Mouse (Mus musculus): ENCODE measurements at regions not wholly inside any gene's neighbourhood (a gene's known extent, or its start where the extent isn't known, plus 50 kb on each side); places are given as distances from the start of the nearest gene placed in this dataset.
A peak's percentile ranks its signal among the peaks of the same experiment; 100 is the strongest.

DNA sequence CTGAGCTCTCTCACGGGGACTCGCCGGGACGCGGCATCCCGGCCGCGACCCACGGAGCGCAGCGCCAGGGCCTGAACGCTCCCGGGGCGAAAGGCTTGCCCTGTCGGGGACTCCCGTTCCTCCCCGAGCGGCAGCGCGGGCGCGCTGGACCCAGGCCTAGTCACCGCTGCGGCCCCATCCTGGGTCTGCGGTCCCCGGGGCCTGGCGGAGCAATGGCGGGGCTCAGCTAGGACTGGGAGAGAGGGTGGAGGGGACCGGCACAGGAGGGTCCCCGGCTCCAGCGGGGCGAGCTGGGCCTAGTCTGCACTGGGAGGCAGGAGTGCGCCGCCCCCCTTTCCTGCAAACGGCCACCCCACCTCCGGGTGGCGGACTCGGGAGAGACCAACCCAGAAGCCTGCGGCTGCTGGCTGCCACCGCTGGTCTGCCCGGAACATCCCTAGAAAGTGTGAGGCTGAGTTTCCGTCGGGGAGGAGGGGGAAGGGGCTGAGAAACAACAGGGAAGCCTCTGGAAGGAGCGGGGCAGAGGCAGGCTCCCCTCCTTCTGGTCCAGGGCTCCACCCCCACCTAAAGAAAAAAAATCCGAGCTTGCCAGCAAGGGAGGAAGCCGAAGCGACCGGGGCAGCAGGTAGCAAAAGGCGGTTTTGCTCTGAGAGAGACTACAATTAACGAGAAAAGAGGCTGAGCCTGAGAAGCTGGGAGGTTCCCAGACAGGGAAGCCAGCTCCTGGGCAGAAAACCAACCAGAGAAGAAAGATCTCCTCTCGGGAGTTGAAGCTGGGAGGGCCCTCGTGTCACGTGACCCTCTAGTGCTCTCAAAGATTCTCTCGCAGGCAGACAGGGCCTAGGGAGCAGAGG lies 67.9 kb upstream of the Cplx2 start:
- H3K4me3 ChIP-seq (replicated peaks) = peak overlapping the region; percentile 81
- no peaks in the 10 kb centered on the region for H3K27me3 ChIP-seq
- H3K36me3 ChIP-seq (replicated peaks) = no peaks in the 10 kb centered on the region
- no peaks in the 10 kb centered on the region for H3K9me3 ChIP-seq
- peak overlapping the region; percentile 95 for H3K4me2 ChIP-seq
- peak; percentile 85 for ATAC-seq (ENCODE audit: low FRiP score)
- H3K27ac ChIP-seq = peak overlapping the region; percentile 100
- peak overlapping the region; percentile 97 for H3K9ac ChIP-seq
- 1% methylated on average over 53 of the region's 54 CpGs for WGBS
- H3K4me1 ChIP-seq = peaks cover 25% of the 10 kb centered on the region

- no peak overlapping the region for H3K4me3 ChIP-seq (replicated peaks)
Observed at GRCm38 (mm10) chr13:54304251-54304650, 66.9 kb upstream of the Cplx2 start.

GRCm38 (mm10) chr13:54308591-54308990 lies 62.6 kb upstream of the Cplx2 start:
- Histone ChIP-seq H3K9ac (no peak overlapping the region), H3K4me2 (no peak overlapping the region), H3K36me3 (replicated peaks) (peaks cover 7% of the 10 kb centered on the region; the same call in 1 of the 2 replicates), H3K9me3 (no peaks in the 10 kb centered on the region), H3K4me3 (replicated peaks) (no peak overlapping the region), H3K27me3 (no peaks in the 10 kb centered on the region), H3K27ac (peak overlapping the region; percentile 57; the same call in 1 of the 2 replicates), H3K4me1 (peaks cover 24% of the 10 kb centered on the region)
- ATAC-seq (ENCODE audit: low FRiP score) = no peak
- WGBS = 50% methylated on average over 2 of the region's 2 CpGs

More at GRCm38 (mm10) chr13:54304251-54304650, 66.9 kb upstream of the Cplx2 start:
- 52% methylated on average over 5 of the region's 5 CpGs for WGBS
- Histone ChIP-seq H3K36me3 (replicated peaks) (no peaks in the 10 kb centered on the region), H3K27ac (peak overlapping the region; percentile 100), H3K27me3 (no peaks in the 10 kb centered on the region), H3K4me2 (peak overlapping the region; percentile 95), H3K4me1 (peaks cover 32% of the 10 kb centered on the region), H3K9me3 (no peaks in the 10 kb centered on the region), H3K9ac (no peak overlapping the region)
- ATAC-seq (ENCODE audit: low FRiP score) = no peak

DNA sequence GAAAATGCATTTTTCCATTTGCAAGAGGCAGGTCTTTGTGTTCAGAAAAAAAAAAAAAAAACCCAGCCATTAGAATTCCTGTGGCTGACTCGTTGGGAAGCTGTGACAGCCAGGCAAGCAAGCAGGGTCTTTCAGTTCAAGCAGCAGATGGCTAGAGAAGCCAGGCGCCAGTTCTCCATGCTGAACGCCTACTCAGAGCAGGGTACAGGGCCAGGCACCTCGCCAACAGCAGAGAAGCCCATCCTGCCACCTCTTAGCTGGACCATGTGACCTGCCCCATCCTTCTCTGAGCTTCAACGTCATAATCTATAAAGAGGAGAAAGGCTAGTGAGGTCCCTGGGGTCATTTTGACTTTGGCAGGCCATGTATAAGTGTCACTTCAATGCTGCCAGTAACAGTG lies 61.8 kb upstream of the Cplx2 start:
- 37% methylated on average over 5 of the region's 5 CpGs for WGBS

DNA sequence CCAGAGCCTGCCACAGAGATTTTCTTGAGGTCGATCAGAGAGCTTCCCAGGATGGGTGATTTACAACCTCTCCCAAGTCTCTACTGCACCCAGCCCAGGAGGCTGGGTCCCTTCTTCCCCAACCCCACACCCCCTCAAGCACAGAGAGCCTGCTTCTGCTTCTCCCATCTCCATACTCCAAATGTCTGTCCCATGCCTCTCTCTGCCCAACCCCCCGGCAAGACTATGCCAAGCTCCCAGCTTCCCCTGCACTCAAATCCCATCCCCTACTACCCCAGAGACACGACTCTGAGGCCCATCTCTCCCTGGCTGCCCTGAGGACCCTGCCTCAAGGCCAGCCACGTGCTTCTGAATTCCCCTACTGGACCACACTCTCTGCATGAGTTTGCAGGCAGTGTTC lies 61.0 kb upstream of the Cplx2 start:
- H3K4me2 ChIP-seq = no peak overlapping the region
- H3K4me3 ChIP-seq (replicated peaks) = no peak overlapping the region
- no peaks in the 10 kb centered on the region for H3K9me3 ChIP-seq
- peaks cover 21% of the 10 kb centered on the region for H3K4me1 ChIP-seq
- H3K27ac ChIP-seq = no peak overlapping the region
- ATAC-seq (ENCODE audit: low FRiP score) = no peak
- no peak overlapping the region for H3K9ac ChIP-seq
- H3K27me3 ChIP-seq = no peaks in the 10 kb centered on the region
- WGBS = 58% methylated on average over 4 of the region's 4 CpGs
- peaks cover 7% of the 10 kb centered on the region; the same call in 1 of the 2 replicates for H3K36me3 ChIP-seq (replicated peaks)

More for the DNA sequence above, 61.8 kb upstream of the Cplx2 start:
- Histone ChIP-seq H3K27me3 (no peaks in the 10 kb centered on the region), H3K9ac (no peak overlapping the region), H3K9me3 (no peaks in the 10 kb centered on the region), H3K4me3 (replicated peaks) (no peak overlapping the region), H3K27ac (peak overlapping the region; percentile 57), H3K36me3 (replicated peaks) (peaks cover 7% of the 10 kb centered on the region; the same call in 1 of the 2 replicates), H3K4me1 (peaks cover 23% of the 10 kb centered on the region), H3K4me2 (no peak overlapping the region)
- ATAC-seq (ENCODE audit: low FRiP score) = peak; percentile 72; the same call in 1 of the 2 replicates

- H3K36me3 ChIP-seq (replicated peaks) = peaks cover 7% of the 10 kb centered on the region; the same call in 1 of the 2 replicates
- 90% methylated on average over 4 of the region's 4 CpGs for WGBS
- ATAC-seq (ENCODE audit: low FRiP score) = no peak
- no peaks in the 10 kb centered on the region for H3K27me3 ChIP-seq
- no peak overlapping the region for H3K4me3 ChIP-seq (replicated peaks)
- H3K4me1 ChIP-seq = peaks cover 21% of the 10 kb centered on the region
- no peak overlapping the region for H3K4me2 ChIP-seq
- H3K9me3 ChIP-seq = no peaks in the 10 kb centered on the region
- no peak overlapping the region for H3K9ac ChIP-seq
- H3K27ac ChIP-seq = no peak overlapping the region
Observed at GRCm38 (mm10) chr13:54311327-54312026, 59.7 kb upstream of the Cplx2 start.

DNA sequence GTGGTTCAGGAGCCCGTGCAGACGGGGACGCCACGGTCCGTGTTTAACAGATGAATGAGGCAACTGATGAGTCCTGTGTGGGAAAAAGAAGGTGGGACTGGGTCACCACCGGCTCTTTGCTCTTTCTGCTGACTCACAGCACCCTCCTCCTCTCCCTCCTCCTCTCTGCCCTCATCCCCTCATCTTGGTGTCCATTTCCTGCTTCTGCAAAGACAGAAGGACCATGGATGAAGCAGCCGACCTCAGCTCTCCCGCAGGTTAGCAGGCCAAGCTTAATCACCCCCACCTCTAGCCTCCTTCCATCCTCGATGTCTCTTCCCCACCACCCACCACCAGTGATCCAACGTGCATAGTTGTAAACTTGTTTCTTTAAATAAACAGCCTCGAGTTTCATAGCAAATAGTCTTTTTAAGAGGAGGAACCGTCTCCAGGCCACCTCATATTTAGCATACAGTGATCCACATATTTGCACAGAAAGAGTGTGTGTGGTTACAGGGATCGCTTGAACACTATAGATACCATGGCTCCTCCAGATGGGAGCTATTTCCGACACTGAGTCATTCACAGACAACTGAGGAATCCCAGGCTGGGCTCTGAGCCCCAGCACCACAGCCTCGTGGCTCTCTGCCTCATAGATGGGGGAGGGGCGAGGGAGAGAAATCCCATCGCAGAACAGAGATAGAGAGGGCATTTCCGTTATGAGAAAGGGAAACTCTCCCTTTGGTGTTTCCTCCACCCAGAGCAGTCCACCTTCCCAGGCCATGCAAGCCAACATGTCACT lies 58.6 kb upstream of the Cplx2 start:
- peaks cover 21% of the 10 kb centered on the region for H3K4me1 ChIP-seq
- 81% methylated on average over 18 of the region's 18 CpGs for WGBS
- H3K36me3 ChIP-seq (replicated peaks) = peaks cover 7% of the 10 kb centered on the region; the same call in 1 of the 2 replicates
- no peak overlapping the region for H3K4me2 ChIP-seq
- no peak overlapping the region for H3K4me3 ChIP-seq (replicated peaks)
- no peaks in the 10 kb centered on the region for H3K27me3 ChIP-seq
- no peak for ATAC-seq (ENCODE audit: low FRiP score)
- no peak overlapping the region for H3K27ac ChIP-seq
- H3K9me3 ChIP-seq = no peaks in the 10 kb centered on the region
- H3K9ac ChIP-seq = no peak overlapping the region

- Histone ChIP-seq H3K4me3 (replicated peaks) (no peak overlapping the region), H3K27ac (no peak overlapping the region), H3K4me1 (peaks cover 7% of the 10 kb centered on the region), H3K9me3 (no peaks in the 10 kb centered on the region), H3K9ac (no peak overlapping the region), H3K4me2 (no peak overlapping the region), H3K27me3 (no peaks in the 10 kb centered on the region), H3K36me3 (replicated peaks) (peaks cover 7% of the 10 kb centered on the region; the same call in 1 of the 2 replicates)
- 91% methylated on average over 3 of the region's 3 CpGs for WGBS
- ATAC-seq (ENCODE audit: low FRiP score) = no peak
Observed at GRCm38 (mm10) chr13:54315333-54315732, 55.8 kb upstream of the Cplx2 start.

- no peak overlapping the region for H3K27ac ChIP-seq
- H3K4me3 ChIP-seq (replicated peaks) = no peak overlapping the region
- H3K36me3 ChIP-seq (replicated peaks) = peaks cover 7% of the 10 kb centered on the region; the same call in 1 of the 2 replicates
- H3K4me1 ChIP-seq = peaks cover 7% of the 10 kb centered on the region
- H3K4me2 ChIP-seq = no peak overlapping the region
- H3K27me3 ChIP-seq = no peaks in the 10 kb centered on the region
- no peaks in the 10 kb centered on the region for H3K9me3 ChIP-seq
- no peak for ATAC-seq (ENCODE audit: low FRiP score)
- H3K9ac ChIP-seq = no peak overlapping the region
- 88% methylated on average over 6 of the region's 6 CpGs for whole genome bisulfite sequencing
Observed at GRCm38 (mm10) chr13:54316907-54317306, 54.2 kb upstream of the Cplx2 start.

GRCm38 (mm10) chr13:54318161-54318560 lies 53.0 kb upstream of the Cplx2 start:
- no peak overlapping the region for H3K4me2 ChIP-seq
- no peak overlapping the region for H3K4me3 ChIP-seq (replicated peaks)
- 95% methylated on average over 4 of the region's 4 CpGs for WGBS
- H3K9me3 ChIP-seq = no peaks in the 10 kb centered on the region
- no peaks in the 10 kb centered on the region for H3K36me3 ChIP-seq (replicated peaks)
- H3K9ac ChIP-seq = no peak overlapping the region
- H3K27me3 ChIP-seq = no peaks in the 10 kb centered on the region
- peaks cover 17% of the 10 kb centered on the region for H3K4me1 ChIP-seq
- ATAC-seq (ENCODE audit: low FRiP score) = no peak
- no peak overlapping the region for H3K27ac ChIP-seq

DNA sequence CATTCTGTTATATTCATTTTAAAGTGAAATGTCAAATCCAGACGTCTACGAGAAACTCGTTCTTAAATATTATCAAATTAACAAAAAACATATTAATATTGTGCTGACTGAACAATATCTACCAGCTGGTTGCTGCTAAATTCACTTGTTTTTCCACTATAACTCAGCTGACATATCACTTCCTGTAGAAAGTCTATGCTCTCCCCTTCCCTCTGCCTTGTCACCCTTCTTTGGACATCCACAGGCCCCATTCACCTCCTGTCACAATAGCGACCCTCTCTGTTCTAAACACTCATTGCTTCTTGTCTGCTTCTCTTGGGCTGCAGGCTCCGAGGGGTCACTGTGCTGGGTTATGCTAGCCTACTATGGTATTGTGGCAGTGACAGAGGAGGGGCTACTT lies 52.5 kb upstream of the Cplx2 start:
- no peak for ATAC-seq (ENCODE audit: low FRiP score)
- no peak overlapping the region for H3K27ac ChIP-seq
- WGBS = 80% methylated on average over 5 of the region's 5 CpGs

GRCm38 (mm10) chr13:54320212-54320611 lies 50.9 kb upstream of the Cplx2 start:
- 67% methylated on average over 9 of the region's 9 CpGs for WGBS
- no peak for ATAC-seq (ENCODE audit: low FRiP score)
- no peak overlapping the region for H3K4me3 ChIP-seq (replicated peaks)
- no peaks in the 10 kb centered on the region for H3K36me3 ChIP-seq (replicated peaks)
- no peak overlapping the region for H3K4me2 ChIP-seq
- no peaks in the 10 kb centered on the region for H3K9me3 ChIP-seq
- H3K9ac ChIP-seq = no peak overlapping the region
- peaks cover 28% of the 10 kb centered on the region for H3K4me1 ChIP-seq
- no peak overlapping the region for H3K27ac ChIP-seq
- no peaks in the 10 kb centered on the region for H3K27me3 ChIP-seq

More for the DNA sequence above, 52.5 kb upstream of the Cplx2 start:
- no peaks in the 10 kb centered on the region for H3K27me3 ChIP-seq
- H3K4me3 ChIP-seq (replicated peaks) = no peak overlapping the region
- H3K36me3 ChIP-seq (replicated peaks) = no peaks in the 10 kb centered on the region
- no peak overlapping the region for H3K9ac ChIP-seq
- H3K4me2 ChIP-seq = no peak overlapping the region
- H3K4me1 ChIP-seq = peaks cover 20% of the 10 kb centered on the region
- no peaks in the 10 kb centered on the region for H3K9me3 ChIP-seq
